Mouse (Mus musculus) midbrain, embryonic 12.5 days (tissue): ENCODE results near the gene Fry. TPM values are rescaled to one million over a fixed set of nuclear protein-coding genes. Genes with fewer than 3 reads are reported as not detected.

Experiments used
- ATAC-seq: fragments of 200-750 bp; cut with Nextera tagmentation; 2 replicates; pipeline ENCODE4 v1.8.0; 2017; ENCODE audit warnings: low read depth, moderate TSS enrichment, moderate library complexity; ENCODE audit not compliant: low FRiP score
- H3K27ac ChIP-seq: fragments of 300-500 bp; sonication (generic); replicated peaks from 2 replicates; pipeline ENCODE4 v1.5.1; 2016; ENCODE audit warnings: mild to moderate bottlenecking
- H3K27me3 ChIP-seq: fragments of 300-500 bp; sonication (generic); 2 replicates; pipeline ENCODE4 v1.6.1; 2016; ENCODE audit warnings: mild to moderate bottlenecking
- H3K36me3 ChIP-seq: fragments of 300-500 bp; sonication (generic); 2 replicates; pipeline ENCODE4 v1.6.1; 2016
- H3K4me1 ChIP-seq: fragments of 300-500 bp; sonication (generic); 2 replicates; pipeline ENCODE4 v1.6.1; 2016
- H3K4me2 ChIP-seq: fragments of 300-500 bp; sonication (generic); replicated peaks from 2 replicates; pipeline ENCODE4 v1.6.1; 2016; ENCODE audit warnings: mild to moderate bottlenecking, moderate library complexity
- H3K4me3 ChIP-seq: fragments of 300-500 bp; sonication (generic); 2 replicates; pipeline ENCODE4 v1.5.1; 2016; ENCODE audit warnings: mild to moderate bottlenecking
- H3K9ac ChIP-seq: fragments of 300-500 bp; sonication (generic); replicated peaks from 2 replicates; pipeline ENCODE4 v1.6.1; 2016; ENCODE audit warnings: mild to moderate bottlenecking, moderate library complexity
- H3K9me3 ChIP-seq: fragments of 300-500 bp; sonication (generic); 2 replicates; pipeline ENCODE4 v1.6.1; 2016; ENCODE audit warnings: mild to moderate bottlenecking
- WGBS: fragments of 180-500 bp; shearing (Covaris S2); methylation state at CpG from one replicate; pipeline ENCODE4 v1.1.7; 2016; 5-methylcytosine and 5-hydroxymethylcytosine counted together
- polyA plus RNA-seq: library from polyadenylated mRNA; unstranded; fragments of >200 nt; fragmentation: Nextera tagmentation; extraction: Ambion mirVana; gene quantifications from 2 replicates; pipeline ENCODE4 v1.2.1, GENCODE M21; 2016

Gene Fry
- polyA plus RNA-seq, 1 experiment from 2014 or later, result 18.2 TPM

- H3K4me2 ChIP-seq, result peak overlapping the region; percentile 44; the same call in 1 of the 2 replicates
- no peak overlapping the region for H3K27ac ChIP-seq
- no peaks in the 10 kb centered on the region for H3K27me3 ChIP-seq
- 56% methylated on average over 17 of the region's 17 CpGs for WGBS
- peak; percentile 53; the same call in 1 of the 2 replicates for ATAC-seq
- H3K4me3 ChIP-seq, result no peak overlapping the region
- H3K9me3 ChIP-seq, result 0 out of 2 replicates have a peak, but pooled peaks cover 3% of the 10 kb centered on the region
- H3K36me3 ChIP-seq, result no peaks in the 10 kb centered on the region
- no peak overlapping the region for H3K9ac ChIP-seq
- H3K4me1 ChIP-seq, result peaks cover 5% of the 10 kb centered on the region; the same call in 1 of the 2 replicates
Measured at GRCm38 (mm10) chr5:150233154-150233886, 114.9 kb downstream of the Fry start.

DNA sequence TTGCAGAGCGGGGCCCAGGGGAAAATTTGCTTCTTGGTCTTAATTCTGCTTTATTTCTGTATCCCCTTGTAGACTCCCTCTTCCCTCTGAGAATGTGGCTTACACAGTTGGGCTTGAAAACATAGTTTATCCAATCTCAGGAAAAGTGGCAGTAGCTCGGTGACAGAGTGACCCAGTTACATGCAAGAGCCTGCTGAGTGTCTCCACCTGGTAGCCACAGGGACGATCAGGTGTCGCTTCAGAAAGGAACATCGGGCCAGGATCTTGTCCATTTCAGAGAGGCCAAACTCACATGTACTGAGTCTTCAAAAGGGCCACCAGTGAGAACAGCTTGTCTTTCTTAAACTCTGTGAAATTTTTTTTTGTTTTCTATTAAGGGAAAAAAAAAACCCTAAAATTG lies 117.5 kb downstream of the Fry start:
- no peak overlapping the region for H3K4me3 ChIP-seq
- no peak overlapping the region for H3K4me2 ChIP-seq
- H3K9me3 ChIP-seq, result no peaks in the 10 kb centered on the region
- no peaks in the 10 kb centered on the region for H3K27me3 ChIP-seq
- 91% methylated on average over 5 of the region's 5 CpGs for WGBS
- ATAC-seq, result no peak
- H3K9ac ChIP-seq, result no peak overlapping the region
- no peak overlapping the region for H3K27ac ChIP-seq
- peaks cover 5% of the 10 kb centered on the region; the same call in 1 of the 2 replicates for H3K4me1 ChIP-seq
- no peaks in the 10 kb centered on the region for H3K36me3 ChIP-seq

- Histone ChIP-seq H3K27me3 (no peaks in the 10 kb centered on the region), H3K36me3 (no peaks in the 10 kb centered on the region), H3K4me3 (no peak overlapping the region), H3K9ac (no peak overlapping the region), H3K4me2 (no peak overlapping the region), H3K4me1 (peaks cover 5% of the 10 kb centered on the region; the same call in 1 of the 2 replicates), H3K27ac (no peak overlapping the region), H3K9me3 (no peaks in the 10 kb centered on the region)
- no peak for ATAC-seq
Measured at GRCm38 (mm10) chr5:150236597-150236996, 118.2 kb downstream of the Fry start.

- Histone ChIP-seq H3K4me1 (no peaks in the 10 kb centered on the region), H3K9ac (no peak overlapping the region), H3K9me3 (no peaks in the 10 kb centered on the region), H3K27me3 (no peaks in the 10 kb centered on the region), H3K4me3 (no peak overlapping the region), H3K4me2 (no peak overlapping the region), H3K36me3 (no peaks in the 10 kb centered on the region), H3K27ac (no peak overlapping the region)
- ATAC-seq, result no peak
- WGBS, result 91% methylated on average over 9 of the region's 9 CpGs
Measured at GRCm38 (mm10) chr5:150241638-150242037, 123.2 kb downstream of the Fry start.

- Histone ChIP-seq H3K27me3 (no peaks in the 10 kb centered on the region), H3K9me3 (no peaks in the 10 kb centered on the region), H3K4me1 (no peaks in the 10 kb centered on the region), H3K4me3 (no peak overlapping the region), H3K36me3 (no peaks in the 10 kb centered on the region), H3K9ac (no peak overlapping the region), H3K4me2 (no peak overlapping the region), H3K27ac (no peak overlapping the region)
- no peak for ATAC-seq
- WGBS, result 73% methylated on average over 3 of the region's 3 CpGs
Measured at GRCm38 (mm10) chr5:150246737-150247136, 128.3 kb downstream of the Fry start.

DNA sequence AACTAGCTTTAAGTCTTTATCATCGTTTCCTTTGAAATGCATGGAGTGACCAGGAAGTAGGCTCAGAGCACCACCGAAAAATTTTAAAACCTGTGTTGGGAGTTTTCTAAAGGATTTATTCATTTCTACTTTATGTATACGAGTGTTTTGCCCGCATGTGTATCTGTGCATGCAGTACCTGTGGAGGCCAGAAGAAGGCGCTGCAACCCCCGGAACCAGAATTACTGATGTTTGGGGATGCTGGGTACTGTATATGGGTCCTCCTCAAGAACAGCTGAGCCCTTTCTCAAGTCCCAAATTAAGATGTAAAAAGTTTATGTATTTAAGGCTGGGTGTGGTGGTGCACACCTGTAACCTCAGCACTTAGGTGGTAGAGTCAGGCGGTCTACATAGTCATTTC lies 139.3 kb downstream of the Fry start:
- no peak overlapping the region for H3K9ac ChIP-seq
- H3K4me2 ChIP-seq, result no peak overlapping the region
- H3K36me3 ChIP-seq, result no peaks in the 10 kb centered on the region
- no peaks in the 10 kb centered on the region for H3K9me3 ChIP-seq
- WGBS, result 85% methylated on average over 7 of the region's 7 CpGs
- peaks cover 10% of the 10 kb centered on the region for H3K4me1 ChIP-seq
- ATAC-seq, result no peak
- H3K27me3 ChIP-seq, result no peaks in the 10 kb centered on the region
- H3K27ac ChIP-seq, result no peak overlapping the region
- no peak overlapping the region for H3K4me3 ChIP-seq

- 1% methylated on average over 24 of the region's 29 CpGs for WGBS
- Histone ChIP-seq H3K9me3 (no peaks in the 10 kb centered on the region), H3K27ac (peak overlapping the region; percentile 83), H3K4me3 (peak overlapping the region; percentile 44), H3K4me1 (peaks cover 10% of the 10 kb centered on the region), H3K9ac (peak overlapping the region; percentile 55), H3K36me3 (no peaks in the 10 kb centered on the region), H3K27me3 (no peaks in the 10 kb centered on the region), H3K4me2 (peak overlapping the region; percentile 70)
- ATAC-seq, result peak; percentile 91
Measured at GRCm38 (mm10) chr5:150259191-150260053, 141.0 kb downstream of the Fry start.

DNA sequence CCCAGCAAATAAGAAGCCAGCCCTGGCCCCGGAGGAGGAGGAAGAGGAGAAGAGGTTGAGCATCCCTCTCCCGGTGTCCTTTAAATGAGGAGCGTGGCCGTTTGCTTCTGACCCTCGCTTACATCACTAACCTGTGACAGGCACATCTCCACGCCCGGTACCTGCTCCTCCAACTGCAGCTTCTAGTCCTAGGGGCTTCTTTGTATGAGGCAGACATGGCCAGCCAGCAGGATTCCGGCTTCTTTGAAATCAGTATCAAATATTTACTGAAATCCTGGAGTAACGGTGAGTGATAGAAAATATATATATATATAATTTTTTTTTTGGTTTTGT lies 141.6 kb downstream of the Fry start:
- WGBS, result 29% methylated on average over 9 of the region's 9 CpGs
- no peaks in the 10 kb centered on the region for H3K27me3 ChIP-seq
- H3K4me3 ChIP-seq, result peak overlapping the region; percentile 44
- ATAC-seq, result no peak; the same call in 1 of the 2 replicates
- H3K4me2 ChIP-seq, result peak overlapping the region; percentile 70
- H3K4me1 ChIP-seq, result peaks cover 10% of the 10 kb centered on the region
- H3K36me3 ChIP-seq, result no peaks in the 10 kb centered on the region
- peak overlapping the region; percentile 55 for H3K9ac ChIP-seq
- no peaks in the 10 kb centered on the region for H3K9me3 ChIP-seq
- peak overlapping the region; percentile 83 for H3K27ac ChIP-seq

- peak overlapping the region; percentile 70 for H3K4me2 ChIP-seq
- H3K36me3 ChIP-seq, result no peaks in the 10 kb centered on the region
- 75% methylated on average over 4 of the region's 4 CpGs for WGBS
- peaks cover 10% of the 10 kb centered on the region for H3K4me1 ChIP-seq
- no peak overlapping the region for H3K9ac ChIP-seq
- peak overlapping the region; percentile 44 for H3K4me3 ChIP-seq
- no peaks in the 10 kb centered on the region for H3K27me3 ChIP-seq
- no peaks in the 10 kb centered on the region for H3K9me3 ChIP-seq
- ATAC-seq, result no peak
- H3K27ac ChIP-seq, result no peak overlapping the region
Measured at GRCm38 (mm10) chr5:150261361-150261760, 142.9 kb downstream of the Fry start.

GRCm38 (mm10) chr5:150262046-150262716 lies 143.7 kb downstream of the Fry start:
- H3K27me3 ChIP-seq, result no peaks in the 10 kb centered on the region
- peak overlapping the region; percentile 70; the same call in 1 of the 2 replicates for H3K4me2 ChIP-seq
- H3K4me1 ChIP-seq, result peaks cover 10% of the 10 kb centered on the region
- no peak overlapping the region for H3K9ac ChIP-seq
- ATAC-seq, result no peak
- H3K27ac ChIP-seq, result no peak overlapping the region
- WGBS, result 89% methylated on average over 16 of the region's 16 CpGs
- no peak overlapping the region for H3K4me3 ChIP-seq
- no peaks in the 10 kb centered on the region for H3K9me3 ChIP-seq
- H3K36me3 ChIP-seq, result no peaks in the 10 kb centered on the region

- Histone ChIP-seq H3K27me3 (no peaks in the 10 kb centered on the region), H3K27ac (no peak overlapping the region), H3K4me3 (no peak overlapping the region), H3K9me3 (no peaks in the 10 kb centered on the region), H3K9ac (no peak overlapping the region), H3K36me3 (no peaks in the 10 kb centered on the region), H3K4me2 (no peak overlapping the region), H3K4me1 (peaks cover 10% of the 10 kb centered on the region)
- WGBS, result 75% methylated on average over 5 of the region's 5 CpGs
- no peak for ATAC-seq
Measured at GRCm38 (mm10) chr5:150262717-150263103, 144.3 kb downstream of the Fry start.

- Histone ChIP-seq H3K27me3 (no peaks in the 10 kb centered on the region), H3K4me1 (peaks cover 9% of the 10 kb centered on the region), H3K27ac (no peak overlapping the region), H3K4me3 (no peak overlapping the region), H3K4me2 (no peak overlapping the region), H3K9me3 (no peaks in the 10 kb centered on the region), H3K9ac (no peak overlapping the region), H3K36me3 (no peaks in the 10 kb centered on the region)
- no peak for ATAC-seq
- WGBS, result 81% methylated on average over 12 of the region's 12 CpGs
Measured at GRCm38 (mm10) chr5:150263162-150263561, 144.7 kb downstream of the Fry start.
